Mouse (Mus musculus) hindbrain, embryonic 11.5 days (tissue): Measurements from ENCODE around the gene B230118H07Rik. TPM values are rescaled to one million over a fixed set of nuclear protein-coding genes. Genes with fewer than 3 reads are reported as not detected.
A peak's percentile ranks its signal among the peaks of the same experiment; 100 is the strongest.

Experiments
- ATAC-seq: fragments of 200-750 bp; cut with Nextera tagmentation; 2 replicates; pipeline ENCODE4 v1.8.0; 2017; ENCODE audit warnings: mild to moderate bottlenecking, moderate TSS enrichment, moderate library complexity; ENCODE audit not compliant: low FRiP score
- DNase-seq: peaks from one replicate; pipeline ENCODE4 v3.0.0-alpha.2; 2015; ENCODE audit warnings: low spot score
- H3K27ac ChIP-seq: fragments of 300-500 bp; sonication (generic); 2 replicates; pipeline ENCODE4 v1.5.1; 2014; ENCODE audit warnings: mild to moderate bottlenecking, low read depth, low read length
- H3K27me3 ChIP-seq: fragments of 300-500 bp; sonication (generic); 2 replicates; pipeline ENCODE4 v1.6.1; 2014; ENCODE audit warnings: mild to moderate bottlenecking, low read length, moderate library complexity, mixed read lengths; ENCODE audit not compliant: control insufficient read depth, insufficient read depth
- H3K36me3 ChIP-seq: fragments of 300-500 bp; sonication (generic); 2 replicates; pipeline ENCODE4 v1.6.1; 2014; ENCODE audit warnings: mild to moderate bottlenecking, low read length, moderate library complexity, mixed read lengths; ENCODE audit not compliant: control insufficient read depth, insufficient read depth
- H3K4me1 ChIP-seq: fragments of 300-500 bp; sonication (generic); replicated peaks from 2 replicates; pipeline ENCODE4 v1.6.1; 2014; ENCODE audit warnings: low read length, mixed read lengths; ENCODE audit not compliant: control insufficient read depth, insufficient read depth
- H3K4me2 ChIP-seq: fragments of 300-500 bp; sonication (generic); replicated peaks from 2 replicates; pipeline ENCODE4 v1.6.1; 2014; ENCODE audit warnings: mild to moderate bottlenecking, low read depth, low read length
- H3K4me3 ChIP-seq: fragments of 300-500 bp; sonication (generic); 2 replicates; pipeline ENCODE4 v1.5.1; 2014; ENCODE audit warnings: low read depth, low read length
- H3K9ac ChIP-seq: fragments of 300-500 bp; sonication (generic); 2 replicates; pipeline ENCODE4 v1.6.1; 2014; ENCODE audit warnings: low read depth, low read length
- H3K9me3 ChIP-seq: fragments of 300-500 bp; sonication (generic); 2 replicates; pipeline ENCODE4 v1.6.1; 2016; ENCODE audit warnings: low read length; ENCODE audit not compliant: control insufficient read depth
- WGBS: fragments of 180-500 bp; shearing (Covaris S2); extraction: QIAGEN DNeasy Blood & Tissue Kit; methylation state at CpG from one replicate; pipeline ENCODE4 v1.1.7; 2014; 5-methylcytosine and 5-hydroxymethylcytosine counted together
- polyA plus RNA-seq: library from polyadenylated mRNA; unstranded; fragments of >200 nt; fragmentation: Nextera tagmentation; extraction: Ambion mirVana; gene quantifications from 2 replicates; pipeline ENCODE4 v1.2.1, GENCODE M21; 2014

B230118H07Rik gene
- 69.9 and 72.5 TPM in 2 replicates for polyA plus RNA-seq

DNA sequence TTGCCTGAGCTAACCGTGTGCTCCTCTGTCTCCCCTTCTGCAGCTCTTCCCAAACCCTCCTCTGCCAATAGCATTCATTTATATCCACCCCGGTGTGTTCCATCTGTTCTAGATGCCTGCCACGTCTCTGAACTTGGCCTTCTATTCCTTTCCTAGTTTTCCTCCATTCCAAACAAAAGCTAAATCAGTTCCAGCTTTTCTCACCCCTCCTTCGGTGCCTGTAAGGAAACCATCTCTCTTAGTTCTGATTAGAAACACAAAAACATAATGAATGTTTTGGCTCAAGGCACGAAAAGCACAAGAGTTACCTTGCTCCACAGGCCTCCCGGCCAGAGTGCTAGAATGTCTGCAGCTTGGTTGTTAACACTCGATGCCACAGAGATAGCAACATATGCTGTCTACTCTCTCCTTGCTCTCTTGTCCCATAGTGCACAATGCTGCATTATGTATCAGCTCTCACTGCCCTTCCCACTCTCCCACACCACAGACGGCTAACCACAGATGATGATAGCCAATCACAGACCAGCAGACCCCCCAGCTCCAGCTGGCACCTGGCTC is at the start of gene B230118H07Rik, which contains the start of gene Rag1:
B230118H07Rik (minus strand) TSS at position 419 of the 558 bp plus-strand sequence.
Rag1 (minus strand) TSS at position 388 of the 558 bp plus-strand sequence.
- ATAC-seq, result no peak
- H3K4me2 ChIP-seq, result no peak within 1 kb of the TSS
- no peak within 1 kb of the TSS for H3K4me3 ChIP-seq
- peak; percentile 14 for DNase-seq
- no peaks in the 10 kb centered on the region for H3K27me3 ChIP-seq
- 47% methylated on average over 8 of the region's 8 CpGs for WGBS
- H3K9me3 ChIP-seq, result no peaks in the 10 kb centered on the region
- H3K27ac ChIP-seq, result no peak within 1 kb of the TSS
- no peak within 1 kb of the TSS for H3K9ac ChIP-seq
- no peaks in the 10 kb centered on the region for H3K36me3 ChIP-seq
- no peaks in the 10 kb centered on the region for H3K4me1 ChIP-seq

DNA sequence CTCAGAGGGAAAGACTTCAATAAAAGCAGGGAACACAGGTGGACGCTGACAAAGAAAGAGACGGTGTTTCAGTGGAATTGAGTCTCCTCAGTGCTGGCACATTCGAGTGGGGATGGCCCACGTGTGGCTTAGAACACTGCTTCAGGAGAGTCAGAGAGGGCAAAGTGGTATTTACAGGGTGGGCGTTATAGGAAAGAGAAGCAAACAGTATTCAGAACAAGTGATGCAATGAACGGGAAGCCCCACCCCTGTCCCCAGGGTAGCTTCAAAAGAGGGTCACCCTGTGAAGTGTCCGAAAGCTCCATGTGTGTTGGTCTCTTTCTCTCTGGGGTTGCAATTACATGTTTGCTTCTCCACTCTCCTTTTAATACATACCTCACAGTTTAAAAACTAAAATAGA is 46.3 kb upstream of the B230118H07Rik start:
- no peak overlapping the region for H3K4me2 ChIP-seq
- H3K4me1 ChIP-seq, result no peaks in the 10 kb centered on the region
- ATAC-seq, result no peak
- no peak for DNase-seq
- H3K36me3 ChIP-seq, result 0 out of 2 replicates have a peak, but pooled peaks cover 7% of the 10 kb centered on the region
- no peak overlapping the region for H3K27ac ChIP-seq
- no peak overlapping the region for H3K4me3 ChIP-seq
- 88% methylated on average over 7 of the region's 7 CpGs for WGBS
- H3K9ac ChIP-seq, result no peak overlapping the region
- H3K27me3 ChIP-seq, result no peaks in the 10 kb centered on the region
- no peaks in the 10 kb centered on the region for H3K9me3 ChIP-seq

DNA sequence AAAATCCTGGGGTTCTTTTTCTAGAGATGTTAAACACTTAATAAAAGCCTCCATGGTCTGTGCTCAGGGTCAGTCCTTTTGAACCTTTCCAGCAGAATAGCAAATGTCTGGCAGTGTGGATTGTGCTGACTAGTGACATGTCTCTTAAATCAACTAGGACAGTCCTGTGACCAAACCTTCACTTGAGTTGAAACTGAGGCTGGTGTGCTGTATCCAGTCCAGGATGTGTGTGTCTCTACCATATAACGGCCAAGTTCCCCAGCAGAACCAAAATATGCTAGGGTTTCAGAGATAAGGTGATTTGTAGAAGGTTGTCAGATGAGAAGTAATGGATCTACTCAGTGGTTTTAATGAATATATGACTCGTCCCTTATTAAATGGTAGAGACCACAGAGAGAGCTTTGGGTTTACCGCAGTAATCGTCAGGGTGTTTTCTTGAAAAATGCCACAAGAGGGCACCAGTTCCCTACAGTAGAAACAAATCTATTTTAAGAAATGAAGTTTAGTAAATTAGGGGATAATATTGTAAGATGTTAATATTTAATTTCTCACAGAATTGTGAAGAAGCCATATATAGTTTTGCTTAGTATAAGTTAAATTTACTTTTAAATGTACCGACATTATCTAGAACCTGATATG is 44.4 kb upstream of the B230118H07Rik start:
- Histone ChIP-seq H3K27ac (no peak overlapping the region), H3K4me3 (no peak overlapping the region), H3K9ac (no peak overlapping the region), H3K4me2 (no peak overlapping the region), H3K4me1 (no peaks in the 10 kb centered on the region), H3K9me3 (no peaks in the 10 kb centered on the region), H3K36me3 (0 out of 2 replicates have a peak, but pooled peaks cover 10% of the 10 kb centered on the region), H3K27me3 (no peaks in the 10 kb centered on the region)
- 65% methylated on average over 5 of the region's 5 CpGs for WGBS
- DNase-seq, result peak; percentile 49
- no peak for ATAC-seq

DNA sequence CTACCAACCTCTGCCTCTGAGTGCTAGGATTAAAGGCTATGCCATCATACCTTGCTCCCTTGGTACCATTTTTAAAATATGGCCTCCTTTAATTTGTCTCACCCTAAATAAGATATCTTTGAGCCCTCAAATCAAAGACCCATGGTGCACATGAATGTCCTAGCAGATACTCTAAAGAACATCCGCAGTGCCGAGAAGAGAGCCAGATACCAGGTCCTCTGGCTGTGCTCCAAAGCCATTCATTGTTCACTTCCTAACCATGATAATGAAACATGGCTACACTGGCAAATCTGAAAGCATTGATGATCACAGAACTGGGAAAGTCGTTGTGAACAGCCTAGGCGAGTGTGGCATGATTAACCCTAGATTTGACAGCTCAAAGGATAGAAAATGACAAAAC is 43.7 kb upstream of the B230118H07Rik start:
- Histone ChIP-seq H3K4me1 (no peaks in the 10 kb centered on the region), H3K9ac (no peak overlapping the region), H3K27ac (no peak overlapping the region), H3K27me3 (no peaks in the 10 kb centered on the region), H3K4me2 (no peak overlapping the region), H3K36me3 (0 out of 2 replicates have a peak, but pooled peaks cover 10% of the 10 kb centered on the region), H3K9me3 (no peaks in the 10 kb centered on the region), H3K4me3 (no peak overlapping the region)
- no peak for DNase-seq
- 80% methylated on average over 4 of the region's 4 CpGs for WGBS
- ATAC-seq, result no peak

DNA sequence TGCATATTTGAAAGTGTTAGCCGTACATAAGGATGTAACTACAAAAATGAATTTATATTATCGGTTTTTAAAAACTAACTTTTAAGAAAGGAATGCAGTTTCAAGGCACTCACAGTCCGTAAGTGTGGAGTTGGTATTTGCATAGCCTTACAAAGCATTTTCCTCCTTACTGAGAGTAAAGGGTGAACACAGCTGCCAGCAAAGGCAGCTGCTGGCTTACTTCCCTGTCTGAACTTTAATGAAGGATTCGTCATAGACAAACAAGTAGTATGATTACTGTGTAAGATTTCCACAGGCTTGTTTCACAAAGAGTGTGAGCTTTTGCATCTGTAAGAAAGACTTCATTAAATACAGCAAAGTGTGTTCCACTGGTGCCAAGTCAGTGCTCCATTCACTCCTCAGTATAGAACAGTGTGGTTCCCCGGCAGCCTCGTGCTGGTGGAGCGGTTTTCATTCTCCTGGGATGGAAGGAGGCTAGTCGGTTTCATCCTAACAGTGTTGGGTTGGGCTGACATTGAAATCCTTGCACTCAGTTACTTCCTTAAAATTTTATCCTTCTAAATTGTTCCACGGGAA is 41.0 kb upstream of the B230118H07Rik start:
- no peak overlapping the region for H3K9ac ChIP-seq
- H3K27ac ChIP-seq, result no peak overlapping the region
- no peaks in the 10 kb centered on the region for H3K27me3 ChIP-seq
- H3K36me3 ChIP-seq, result peaks cover 2% of the 10 kb centered on the region; the same call in 1 of the 2 replicates
- DNase-seq (no peak), ATAC-seq (no peak)
- 95% methylated on average over 9 of the region's 9 CpGs for WGBS
- H3K4me1 ChIP-seq, result no peaks in the 10 kb centered on the region
- no peak overlapping the region for H3K4me2 ChIP-seq
- H3K4me3 ChIP-seq, result no peak overlapping the region
- no peaks in the 10 kb centered on the region for H3K9me3 ChIP-seq

DNA sequence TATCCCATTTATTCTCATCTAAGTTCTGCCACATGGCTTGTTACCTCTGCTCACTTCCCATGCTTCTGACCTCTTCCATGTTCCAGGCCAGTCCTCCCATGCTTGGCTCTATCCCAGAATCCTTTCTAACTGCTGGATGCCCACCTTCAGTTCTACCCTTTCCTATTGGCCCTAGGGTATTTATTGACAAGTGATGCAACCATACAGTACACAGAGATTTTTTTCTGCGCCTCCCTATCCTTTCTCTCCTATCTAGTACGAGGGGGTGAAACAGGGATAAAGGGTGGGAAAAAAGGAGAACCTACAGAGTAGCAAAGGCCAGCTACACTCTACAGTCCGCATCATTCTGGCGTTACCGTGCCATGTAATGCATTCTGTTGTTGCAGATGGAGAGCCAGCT is 38.7 kb upstream of the B230118H07Rik start:
- Histone ChIP-seq H3K4me1 (no peaks in the 10 kb centered on the region), H3K9me3 (no peaks in the 10 kb centered on the region), H3K4me2 (no peak overlapping the region), H3K9ac (no peak overlapping the region), H3K4me3 (no peak overlapping the region), H3K27me3 (no peaks in the 10 kb centered on the region), H3K27ac (no peak overlapping the region), H3K36me3 (peaks cover 2% of the 10 kb centered on the region; the same call in 1 of the 2 replicates)
- ATAC-seq (no peak), DNase-seq (no peak)
- WGBS, result 91% methylated on average over 5 of the region's 5 CpGs

DNA sequence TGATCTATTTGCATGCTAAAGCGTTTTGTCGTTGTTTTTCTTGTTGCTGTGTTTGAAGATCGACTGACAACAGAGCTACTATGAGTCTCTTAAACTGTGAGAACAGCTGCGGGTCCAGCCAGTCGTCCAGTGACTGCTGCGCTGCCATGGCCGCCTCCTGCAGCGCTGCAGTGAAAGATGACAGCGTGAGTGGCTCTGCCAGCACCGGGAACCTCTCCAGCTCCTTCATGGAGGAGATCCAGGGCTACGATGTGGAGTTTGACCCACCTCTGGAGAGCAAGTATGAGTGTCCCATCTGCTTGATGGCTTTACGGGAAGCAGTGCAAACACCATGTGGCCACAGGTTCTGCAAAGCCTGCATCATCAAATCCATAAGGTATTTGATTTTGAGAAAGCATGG is 35.1 kb upstream of the B230118H07Rik start:
- Histone ChIP-seq H3K36me3 (no peaks in the 10 kb centered on the region; the same call in 1 of the 2 replicates), H3K27me3 (no peaks in the 10 kb centered on the region), H3K9ac (no peak overlapping the region), H3K4me2 (no peak overlapping the region), H3K4me1 (no peaks in the 10 kb centered on the region; the same call in 1 of the 2 replicates), H3K9me3 (no peaks in the 10 kb centered on the region), H3K4me3 (no peak overlapping the region), H3K27ac (no peak overlapping the region)
- WGBS, result 91% methylated on average over 12 of the region's 12 CpGs
- no peak for ATAC-seq
- DNase-seq, result no peak

DNA sequence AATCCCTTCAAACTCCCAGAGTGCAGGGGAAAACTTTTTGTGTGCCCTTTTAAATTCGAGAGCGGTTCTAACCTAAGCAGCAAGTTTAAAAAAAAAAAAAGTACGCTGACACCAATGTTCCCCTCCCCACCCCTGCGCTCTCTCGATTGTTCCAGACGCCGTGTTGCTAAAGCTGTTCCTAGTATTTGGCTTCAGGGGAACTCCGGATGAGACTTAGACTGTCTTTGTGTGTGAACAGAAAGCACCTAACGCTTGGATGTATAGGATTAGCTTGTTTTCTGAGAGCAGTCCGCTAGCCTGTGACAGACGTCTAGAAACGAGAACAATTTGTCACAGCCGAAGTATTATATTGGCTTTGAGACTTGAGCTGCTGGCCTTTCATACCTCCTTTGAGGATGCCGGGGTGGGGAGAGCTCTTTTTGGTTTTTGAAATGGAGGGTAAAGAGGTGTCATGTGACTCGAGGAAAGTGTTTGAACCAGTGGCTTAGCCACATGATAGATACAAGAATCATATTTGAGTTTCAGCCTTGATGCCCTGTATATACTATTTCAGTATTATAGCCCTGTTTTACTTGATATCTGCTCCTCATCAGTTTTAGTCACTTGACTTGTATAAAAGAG is 29.9 kb upstream of the B230118H07Rik start:
- no peak for ATAC-seq
- Histone ChIP-seq H3K36me3 (no peaks in the 10 kb centered on the region), H3K9me3 (no peaks in the 10 kb centered on the region), H3K27me3 (no peaks in the 10 kb centered on the region), H3K9ac (peak overlapping the region; percentile 96), H3K4me1 (no peaks in the 10 kb centered on the region; the same call in 1 of the 2 replicates), H3K27ac (no peak overlapping the region), H3K4me2 (peak overlapping the region; percentile 57), H3K4me3 (peak overlapping the region; percentile 98)
- peak; percentile 41 for DNase-seq
- 4% methylated on average over 15 of the region's 15 CpGs for WGBS
